Comparison of ENCODE assay signal across 9 mouse cellular contexts in the genomic region with DNA sequence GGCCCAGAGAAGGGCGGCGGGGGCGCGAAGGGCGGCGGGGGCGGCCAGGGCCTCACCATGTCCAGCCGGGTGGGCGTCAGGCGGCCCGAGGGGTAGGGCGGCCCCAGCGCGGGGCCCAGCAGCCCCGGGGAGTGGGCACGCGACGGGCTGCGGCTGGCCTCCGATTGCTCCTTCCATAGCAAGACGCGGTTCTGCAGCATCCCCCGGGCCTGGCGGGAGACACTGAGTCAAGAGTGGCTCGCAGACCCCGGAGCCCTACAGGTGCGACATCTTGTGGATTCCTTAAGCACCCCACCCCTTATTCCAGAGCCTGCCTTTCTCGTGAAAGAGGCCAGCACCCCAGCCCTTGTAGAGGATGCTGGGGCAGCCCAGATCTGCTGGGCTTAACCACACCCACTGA. TPM values are rescaled to one million over a fixed set of nuclear protein-coding genes. Genes with fewer than 3 reads are reported as not detected.
DNase-seq lines count a peak whose midpoint lies in the region; ATAC-seq and TF ChIP-seq lines count a peak whose summit lies in the region.
"Had no signal": no experiment of that assay in that cellular context is flagged by ENCODE, and none has a peak within 500 bp of the region (broad histone marks: within the 10 kb centered on the region; RNA-seq: fewer than 3 reads in every experiment).

No protein-coding gene starts in this region.

- no peaks in the 10 kb centered on the region for H3K36me3 ChIP-seq in lung, embryonic 14.5 days (ENCODE audit: insufficient read depth)
- no peaks in the 10 kb centered on the region for H3K36me3 ChIP-seq in embryonic facial prominence, embryonic 15.5 days
- peaks cover 37% of the 10 kb centered on the region for H3K36me3 ChIP-seq in intestine, postnatal 0 days (ENCODE audit: control insufficient read depth, insufficient read depth)
- H3K36me3 ChIP-seq in neural tube, embryonic 15.5 days = no peaks in the 10 kb centered on the region

- TF ChIP-seq CTCF in lung, embryonic 14.5 days (IDR thresholded peaks at IDR 0.05; ENCODE audit: low read depth) = 0 out of 2 replicates have a peak, but pooled peaks have one; percentile 8
- peak; percentile 23; the same call in 1 of the 2 replicates for TF ChIP-seq CTCF in intestine, postnatal 0 days (IDR thresholded peaks at IDR 0.05; ENCODE audit: low read depth)

- peaks cover 37% of the 10 kb centered on the region for H3K27me3 ChIP-seq in lung, embryonic 14.5 days (ENCODE audit: insufficient read depth, low read length)
- peaks cover 7% of the 10 kb centered on the region for H3K27me3 ChIP-seq in embryonic facial prominence, embryonic 15.5 days
- H3K27me3 ChIP-seq in intestine, postnatal 0 days (replicated peaks; ENCODE audit: control insufficient read depth, insufficient read depth, low read length) = no peaks in the 10 kb centered on the region
- H3K27me3 ChIP-seq in neural tube, embryonic 15.5 days (replicated peaks) = peaks cover 48% of the 10 kb centered on the region

- peak overlapping the region; percentile 59 for H3K9ac ChIP-seq in lung, embryonic 14.5 days
- H3K9ac ChIP-seq in embryonic facial prominence, embryonic 15.5 days = peak overlapping the region; percentile 58
- peak overlapping the region; percentile 46 for H3K9ac ChIP-seq in intestine, postnatal 0 days (ENCODE audit: low read depth, low read length)
- H3K9ac ChIP-seq in neural tube, embryonic 15.5 days (replicated peaks) = peak overlapping the region; percentile 58

- H3K9me3 ChIP-seq in lung, embryonic 14.5 days (ENCODE audit: low read depth, low read length) = no peaks in the 10 kb centered on the region
- H3K9me3 ChIP-seq in embryonic facial prominence, embryonic 15.5 days (replicated peaks) = no peaks in the 10 kb centered on the region
- H3K9me3 ChIP-seq in intestine, postnatal 0 days (ENCODE audit: control insufficient read depth) = no peaks in the 10 kb centered on the region
- H3K9me3 ChIP-seq in neural tube, embryonic 15.5 days (replicated peaks) = no peaks in the 10 kb centered on the region

- peak overlapping the region; percentile 92 for H3K4me2 ChIP-seq in lung, embryonic 14.5 days
- H3K4me2 ChIP-seq in embryonic facial prominence, embryonic 15.5 days (replicated peaks) = peak overlapping the region; percentile 100
- H3K4me2 ChIP-seq in intestine, postnatal 0 days (replicated peaks; ENCODE audit: low read depth) = peak overlapping the region; percentile 90
- peak overlapping the region; percentile 88 for H3K4me2 ChIP-seq in neural tube, embryonic 15.5 days

- H3K4me3 ChIP-seq in lung, embryonic 14.5 days (ENCODE audit: low read depth, low read length) = peak overlapping the region; percentile 60
- H3K4me3 ChIP-seq in embryonic facial prominence, embryonic 15.5 days (replicated peaks) = peak overlapping the region; percentile 68
- peak overlapping the region; percentile 48 for H3K4me3 ChIP-seq in intestine, postnatal 0 days (ENCODE audit: low read depth, low read length)
- H3K4me3 ChIP-seq in neural tube, embryonic 15.5 days (replicated peaks) = peak overlapping the region; percentile 52

- DNase-seq in lung, embryonic 14.5 days = peak; percentile 42
- no peak for DNase-seq in lung, postnatal 25 days (ENCODE audit: low spot score)
- no peak for DNase-seq in gastrocnemius, adult 18-20 months (ENCODE audit: low spot score)
- DNase-seq in adrenal gland, adult (ENCODE audit: inconsistent age in 2 of 2, low spot score in 1 of 2) = no peak

- ATAC-seq in lung, embryonic 14.5 days (ENCODE audit: insufficient read depth) = peak; percentile 54
- peak; percentile 21; the same call in 1 of the 2 replicates for ATAC-seq in embryonic facial prominence, embryonic 15.5 days (ENCODE audit: insufficient number of reproducible peaks, low FRiP score, low TSS enrichment, low read depth)
- ATAC-seq in intestine, postnatal 0 days = no peak
- ATAC-seq in neural tube, embryonic 15.5 days (ENCODE audit: low FRiP score) = peak; percentile 71
- no peak for ATAC-seq in inflammation-experienced regulatory T-cells, adult 6 months

- H3K4me1 ChIP-seq in lung, embryonic 14.5 days (ENCODE audit: insufficient read depth) = no peaks in the 10 kb centered on the region
- H3K4me1 ChIP-seq in embryonic facial prominence, embryonic 15.5 days = peaks cover 17% of the 10 kb centered on the region
- peaks cover 4% of the 10 kb centered on the region; the same call in 1 of the 2 replicates for H3K4me1 ChIP-seq in intestine, postnatal 0 days (replicated peaks; ENCODE audit: control insufficient read depth, insufficient read depth, low read length)
- H3K4me1 ChIP-seq in neural tube, embryonic 15.5 days = peaks cover 20% of the 10 kb centered on the region

- 1% methylated on average over 18 of the region's 28 CpGs for WGBS in lung, embryonic 14.5 days
- 0% methylated on average over 12 of the region's 28 CpGs for WGBS in embryonic facial prominence, embryonic 15.5 days
- WGBS in intestine, postnatal 0 days = 3% methylated on average over 26 of the region's 28 CpGs
- 0% methylated on average over 19 of the region's 28 CpGs for WGBS in neural tube, embryonic 15.5 days

- no peak overlapping the region for H3K27ac ChIP-seq in lung, embryonic 14.5 days (ENCODE audit: low read depth)
- H3K27ac ChIP-seq in embryonic facial prominence, embryonic 15.5 days (replicated peaks) = peak overlapping the region; percentile 58
- H3K27ac ChIP-seq in intestine, postnatal 0 days (ENCODE audit: low read depth, low read length) = no peak overlapping the region
- H3K27ac ChIP-seq in neural tube, embryonic 15.5 days (replicated peaks) = no peak overlapping the region

RNA-seq across cellular contexts. Expression of gene Slc16a8, which starts 7.2 kb away (rescaled TPM):
- 0.11 and 0.18 TPM in 2 replicates for polyA plus RNA-seq in lung, embryonic 14.5 days (2014; fragmentation: Nextera tagmentation; extraction: Ambion mirVana)
- 0.35 and 0.58 TPM in 2 replicates for polyA plus RNA-seq in embryonic facial prominence, embryonic 15.5 days (2015; fragmentation: Nextera tagmentation; extraction: Ambion mirVana)
- 0.12 TPM in 1 of 2 replicates, not detected in the other for polyA plus RNA-seq in intestine, postnatal 0 days (2015; fragmentation: Nextera tagmentation; extraction: Ambion mirVana)
- 0.27 and 0.40 TPM in 2 replicates for polyA plus RNA-seq in neural tube, embryonic 15.5 days (2015; fragmentation: Nextera tagmentation; extraction: Ambion mirVana)
- under 1 TPM; 0.53 to 0.69 TPM for total RNA-seq in gastrocnemius, adult 18-20 months (2021)
- polyA plus RNA-seq in inflammation-experienced regulatory T-cells, adult 6 months (2017; shearing (Covaris generic)) = not detected
- total RNA-seq: adrenal gland, postnatal 14 days had no signal

RNA-seq across cellular contexts. Expression of gene Baiap2l2, which starts 23.6 kb away (rescaled TPM):
- polyA plus RNA-seq in lung, embryonic 14.5 days (2014; fragmentation: Nextera tagmentation; extraction: Ambion mirVana) = 3.1 and 3.9 TPM in 2 replicates
- polyA plus RNA-seq in embryonic facial prominence, embryonic 15.5 days (2015; fragmentation: Nextera tagmentation; extraction: Ambion mirVana) = 16.1 and 18.5 TPM in 2 replicates
- 19.3 and 21.3 TPM in 2 replicates for polyA plus RNA-seq in intestine, postnatal 0 days (2015; fragmentation: Nextera tagmentation; extraction: Ambion mirVana)
- polyA plus RNA-seq in neural tube, embryonic 15.5 days (2015; fragmentation: Nextera tagmentation; extraction: Ambion mirVana) = 2.0 and 4.0 TPM in 2 replicates
- 1 to 10 TPM; 2.3 to 4.5 TPM for total RNA-seq in gastrocnemius, adult 18-20 months (2021)
- 1 to 10 TPM in 1 of 3 experiments, under 1 TPM in 1, not detected in 1; 0.21 to 1.6 TPM for polyA plus RNA-seq in inflammation-experienced regulatory T-cells, adult 6 months (2017; shearing (Covaris generic))

RNA-seq across cellular contexts. Expression of gene Gm49486, which starts 32.6 kb away (rescaled TPM):
- 0.18 and 0.53 TPM in 2 replicates for polyA plus RNA-seq in lung, embryonic 14.5 days (2014; fragmentation: Nextera tagmentation; extraction: Ambion mirVana)
- polyA plus RNA-seq in embryonic facial prominence, embryonic 15.5 days (2015; fragmentation: Nextera tagmentation; extraction: Ambion mirVana) = 0.94 and 1.3 TPM in 2 replicates
- polyA plus RNA-seq in intestine, postnatal 0 days (2015; fragmentation: Nextera tagmentation; extraction: Ambion mirVana) = 0.14 and 0.30 TPM in 2 replicates
- 1.3 and 1.5 TPM in 2 replicates for polyA plus RNA-seq in neural tube, embryonic 15.5 days (2015; fragmentation: Nextera tagmentation; extraction: Ambion mirVana)
- under 1 TPM; 0.55 to 0.69 TPM for total RNA-seq in gastrocnemius, adult 18-20 months (2021)
- polyA plus RNA-seq in inflammation-experienced regulatory T-cells, adult 6 months (2017; shearing (Covaris generic)) = not detected

RNA-seq across cellular contexts. Expression of gene Pick1, which starts 32.8 kb away (rescaled TPM):
- 18.1 and 18.7 TPM in 2 replicates for polyA plus RNA-seq in lung, embryonic 14.5 days (2014; fragmentation: Nextera tagmentation; extraction: Ambion mirVana)
- 46.2 and 50.4 TPM in 2 replicates for polyA plus RNA-seq in embryonic facial prominence, embryonic 15.5 days (2015; fragmentation: Nextera tagmentation; extraction: Ambion mirVana)
- polyA plus RNA-seq in intestine, postnatal 0 days (2015; fragmentation: Nextera tagmentation; extraction: Ambion mirVana) = 21.9 and 24.6 TPM in 2 replicates
- 89.9 and 99.7 TPM in 2 replicates for polyA plus RNA-seq in neural tube, embryonic 15.5 days (2015; fragmentation: Nextera tagmentation; extraction: Ambion mirVana)
- total RNA-seq in gastrocnemius, adult 18-20 months (2021) = 10 to 100 TPM; 33.7 to 34.8 TPM
- polyA plus RNA-seq in inflammation-experienced regulatory T-cells, adult 6 months (2017; shearing (Covaris generic)) = 1 to 10 TPM; 6.6 to 8.4 (median 8.3) TPM

Comparison
In these comparisons a context has a peak if more than half of its experiments do, and no peak if none do; other contexts are left out.
1. ATAC-seq: peak in lung, embryonic 14.5 days (single experiment), embryonic facial prominence, embryonic 15.5 days (single experiment) and neural tube, embryonic 15.5 days (single experiment); none in intestine, postnatal 0 days (single experiment) and inflammation-experienced regulatory T-cells, adult 6 months (single experiment).
2. Peak in every context shown above with its lines, with median percentiles within 50 percentile points of each other: H3K4me2 ChIP-seq, H3K4me3 ChIP-seq and H3K9ac ChIP-seq.